Mouse (Mus musculus): ENCODE results near the gene Mfsd4a.

Gene Mfsd4a

GRCm38 (mm10) chr1:131992561-131993001 is 75.3 kb downstream of the Mfsd4a start:
- DNase-seq (ENCODE audit: extremely low spot score, low read depth, low spot score), result no peak

- DNase-seq (ENCODE audit: extremely low spot score, low read depth, low spot score), result no peak
Measured at GRCm38 (mm10) chr1:131990083-131990760, 77.6 kb downstream of the Mfsd4a start.

GRCm38 (mm10) chr1:131989476-131989875 is 78.4 kb downstream of the Mfsd4a start:
- DNase-seq (ENCODE audit: extremely low spot score, low read depth, low spot score), result no peak

GRCm38 (mm10) chr1:131987432-131987831 is 80.4 kb downstream of the Mfsd4a start:
- DNase-seq (ENCODE audit: extremely low spot score, low read depth, low spot score), result no peak

GRCm38 (mm10) chr1:131983806-131984205 is 84.1 kb downstream of the Mfsd4a start:
- DNase-seq (ENCODE audit: extremely low spot score, low read depth, low spot score), result no peak

- DNase-seq (ENCODE audit: extremely low spot score, low read depth, low spot score), result no peak
Measured at GRCm38 (mm10) chr1:131982907-131983306, 85.0 kb downstream of the Mfsd4a start.

- peak; percentile 61 for DNase-seq (ENCODE audit: extremely low spot score, low read depth, low spot score)
Measured at GRCm38 (mm10) chr1:131981378-131982013, 86.4 kb downstream of the Mfsd4a start.

GRCm38 (mm10) chr1:131980471-131980870 is 87.4 kb downstream of the Mfsd4a start:
- no peak for DNase-seq (ENCODE audit: extremely low spot score, low read depth, low spot score)

GRCm38 (mm10) chr1:131976886-131977285 is 91.0 kb downstream of the Mfsd4a start:
- no peak for DNase-seq (ENCODE audit: extremely low spot score, low read depth, low spot score)

GRCm38 (mm10) chr1:131973991-131974390 is 93.9 kb downstream of the Mfsd4a start:
- no peak for DNase-seq (ENCODE audit: extremely low spot score, low read depth, low spot score)

Data from hindlimb bud, embryonic 11.5 days (tissue).